Mouse (Mus musculus) liver, embryonic 11.5 days (tissue): ENCODE data around the gene Naaladl1. TPM values are rescaled to one million over a fixed set of nuclear protein-coding genes. Genes with fewer than 3 reads are reported as not detected.

Experiments used
- ATAC-seq: fragments of 200-750 bp; cut with Nextera tagmentation; replicated peaks from 2 replicates; pipeline ENCODE4 v1.8.0; 2017; ENCODE audit warnings: moderate number of reproducible peaks, mild to moderate bottlenecking, moderate TSS enrichment, moderate library complexity; ENCODE audit not compliant: low FRiP score
- DNase-seq: peaks from one replicate; pipeline ENCODE4 v3.0.0-alpha.2; 2017; ENCODE audit warnings: low spot score
- H3K27ac ChIP-seq: fragments of 300-500 bp; sonication (generic); 2 replicates; pipeline ENCODE4 v1.5.1; 2014; ENCODE audit warnings: mild to moderate bottlenecking, low read depth, low read length, control low read depth
- H3K27me3 ChIP-seq: fragments of 300-500 bp; sonication (generic); replicated peaks from 2 replicates; pipeline ENCODE4 v1.6.1; 2014; ENCODE audit warnings: low read length, mixed read lengths; ENCODE audit not compliant: control insufficient read depth, insufficient read depth
- H3K36me3 ChIP-seq: fragments of 300-500 bp; sonication (generic); 2 replicates; pipeline ENCODE4 v1.6.1; 2014; ENCODE audit warnings: mild to moderate bottlenecking, low read length, moderate library complexity, mixed read lengths; ENCODE audit not compliant: control insufficient read depth, insufficient read depth
- H3K4me1 ChIP-seq: fragments of 300-500 bp; sonication (generic); replicated peaks from 2 replicates; pipeline ENCODE4 v1.6.1; 2014; ENCODE audit warnings: low read length, mixed read lengths; ENCODE audit not compliant: control insufficient read depth, insufficient read depth
- H3K4me2 ChIP-seq: fragments of 300-500 bp; sonication (generic); 2 replicates; pipeline ENCODE4 v1.6.1; 2014; ENCODE audit warnings: mild to moderate bottlenecking, control low read depth, moderate library complexity
- H3K4me3 ChIP-seq: fragments of 300-500 bp; sonication (generic); 2 replicates; pipeline ENCODE4 v1.5.1; 2014; ENCODE audit warnings: low read depth, low read length, control low read depth
- H3K9ac ChIP-seq: fragments of 300-500 bp; sonication (generic); 2 replicates; pipeline ENCODE4 v1.6.1; 2014; ENCODE audit warnings: low read depth, low read length, control low read depth
- H3K9me3 ChIP-seq: fragments of 300-500 bp; sonication (generic); 2 replicates; pipeline ENCODE4 v1.6.1; 2016; ENCODE audit warnings: low read length, inconsistent platforms, mixed read lengths; ENCODE audit not compliant: control insufficient read depth
- WGBS: fragments of 180-500 bp; shearing (Covaris S2); extraction: QIAGEN DNeasy Blood & Tissue Kit; methylation state at CpG from one replicate; pipeline ENCODE4 v1.1.7; 2014; 5-methylcytosine and 5-hydroxymethylcytosine counted together
- polyA plus RNA-seq: library from polyadenylated mRNA; unstranded; fragments of >200 nt; fragmentation: Nextera tagmentation; extraction: Ambion mirVana; gene quantifications from 2 replicates; pipeline ENCODE4 v1.2.1, GENCODE M21; 2014

Naaladl1 gene
- polyA plus RNA-seq, 1 experiment from 2014 or later = 2.0 TPM

DNA sequence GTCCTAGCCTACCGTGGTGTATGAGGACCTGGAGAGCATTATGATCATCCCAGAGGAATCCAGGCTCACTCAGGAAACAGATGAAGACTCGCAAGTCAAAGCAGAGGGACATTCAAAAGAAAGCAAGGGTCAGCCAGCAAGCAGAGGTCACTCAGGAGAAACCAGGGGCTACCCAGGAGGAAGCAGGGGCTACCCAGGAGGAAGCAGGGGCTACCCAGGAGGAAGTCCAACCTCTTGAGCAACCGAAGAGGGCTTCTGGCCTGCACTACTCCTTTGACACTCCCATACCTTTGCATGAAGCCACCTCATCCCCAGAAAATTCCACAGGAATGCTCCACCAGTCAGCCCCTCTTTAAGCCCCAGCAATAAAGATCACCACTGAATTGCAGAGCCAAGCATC is 7.7 kb upstream of the Naaladl1 start:
- no peak for DNase-seq
- no peak overlapping the region for H3K27ac ChIP-seq
- 82% methylated on average over 3 of the region's 3 CpGs for WGBS
- no peak overlapping the region for H3K4me2 ChIP-seq
- H3K36me3 ChIP-seq = peaks cover 5% of the 10 kb centered on the region
- H3K9me3 ChIP-seq = no peaks in the 10 kb centered on the region
- H3K4me1 ChIP-seq = peaks cover 2% of the 10 kb centered on the region; the same call in 1 of the 2 replicates
- no peak overlapping the region for H3K9ac ChIP-seq
- H3K27me3 ChIP-seq = no peaks in the 10 kb centered on the region
- ATAC-seq = no peak
- H3K4me3 ChIP-seq = no peak overlapping the region

DNA sequence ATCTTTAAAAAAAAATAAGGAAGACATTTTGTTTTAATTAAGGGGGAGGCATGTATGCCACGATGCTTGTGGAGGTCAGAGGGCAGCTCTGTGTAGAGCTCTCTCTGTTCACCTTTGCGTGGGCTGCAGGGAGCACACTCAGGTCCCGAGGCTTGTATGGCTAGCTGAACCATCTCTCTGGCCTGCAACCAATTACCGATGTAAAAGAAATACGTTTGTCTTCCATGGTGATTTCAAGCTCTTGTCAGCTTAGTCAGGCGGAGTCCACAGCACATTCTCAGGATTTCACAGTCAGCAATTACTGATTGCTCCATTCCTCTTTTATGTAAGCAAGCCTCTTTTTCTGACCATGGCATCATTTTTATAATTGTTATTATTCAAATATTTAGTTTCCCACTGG is 4.4 kb upstream of the Naaladl1 start:
- H3K4me1 ChIP-seq = peaks cover 21% of the 10 kb centered on the region
- no peak overlapping the region for H3K4me3 ChIP-seq
- 75% methylated on average over 6 of the region's 6 CpGs for WGBS
- no peaks in the 10 kb centered on the region for H3K27me3 ChIP-seq
- DNase-seq (no peak), ATAC-seq (no peak)
- 0 out of 2 replicates have a peak, but pooled peaks cover 3% of the 10 kb centered on the region for H3K36me3 ChIP-seq
- H3K9me3 ChIP-seq = no peaks in the 10 kb centered on the region
- H3K27ac ChIP-seq = no peak overlapping the region
- no peak overlapping the region for H3K9ac ChIP-seq
- no peak overlapping the region for H3K4me2 ChIP-seq

DNA sequence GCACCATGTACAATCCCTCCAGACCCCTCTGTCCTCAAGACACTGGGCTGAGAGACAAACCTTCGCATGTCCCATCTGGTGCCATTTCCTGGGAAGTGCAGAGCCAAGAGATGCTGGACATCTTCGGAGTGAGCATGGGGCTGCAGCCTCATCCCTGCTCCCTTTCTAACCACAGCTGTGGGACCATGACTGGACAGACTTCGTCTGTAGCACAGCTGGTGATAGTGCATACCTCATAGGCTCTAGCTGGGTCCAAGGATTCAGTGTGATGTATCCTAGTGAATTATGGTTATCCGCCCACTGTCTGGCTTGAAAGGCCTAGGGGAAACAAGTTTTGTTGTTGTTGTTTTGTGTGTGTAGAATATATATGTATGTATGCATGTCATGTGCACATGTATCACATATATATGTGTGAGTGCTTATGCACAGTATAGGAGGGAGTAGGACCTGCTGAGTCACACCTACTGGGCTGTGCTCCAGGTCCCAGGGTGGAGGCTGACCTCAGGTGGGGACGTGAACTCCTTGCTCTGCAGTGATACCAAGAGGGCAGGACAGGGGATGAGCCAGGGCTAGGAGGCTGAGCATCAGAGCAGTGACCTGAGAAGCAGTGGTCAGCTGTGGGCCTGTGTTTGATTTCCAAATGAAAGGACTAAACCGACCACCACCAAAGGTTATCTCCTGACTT is 3.3 kb upstream of the Naaladl1 start:
- Histone ChIP-seq H3K27ac (no peak overlapping the region), H3K4me3 (no peak overlapping the region), H3K9ac (no peak overlapping the region), H3K36me3 (0 out of 2 replicates have a peak, but pooled peaks cover 3% of the 10 kb centered on the region), H3K27me3 (no peaks in the 10 kb centered on the region), H3K4me1 (peaks cover 21% of the 10 kb centered on the region), H3K9me3 (no peaks in the 10 kb centered on the region), H3K4me2 (no peak overlapping the region)
- DNase-seq (no peak), ATAC-seq (peak; percentile 67)
- WGBS = 77% methylated on average over 6 of the region's 6 CpGs

DNA sequence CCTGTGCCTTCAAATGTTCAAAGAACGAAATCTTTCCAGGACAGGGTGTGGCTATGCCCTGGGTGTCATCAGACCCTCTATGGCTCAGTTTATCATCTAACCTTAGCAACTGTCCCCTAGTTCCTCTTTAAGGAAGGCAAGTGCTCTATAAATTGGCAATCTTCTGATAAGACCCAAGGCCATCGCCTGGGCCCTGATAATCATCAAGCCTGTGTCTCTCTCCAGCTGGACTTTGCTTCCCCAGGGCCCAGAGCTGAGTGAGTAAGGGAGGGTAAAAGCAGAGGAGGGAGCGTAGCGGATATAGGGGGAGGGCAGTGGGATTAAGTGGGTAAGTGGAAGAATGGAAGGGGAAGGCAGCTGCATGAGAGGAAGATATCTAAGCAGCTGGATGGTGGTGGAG is 1.1 kb upstream of the Naaladl1 start:
- WGBS = 37% methylated on average over 4 of the region's 4 CpGs
- ATAC-seq = peak; percentile 29; the same call in 1 of the 2 replicates
- no peak overlapping the region for H3K4me3 ChIP-seq

DNA sequence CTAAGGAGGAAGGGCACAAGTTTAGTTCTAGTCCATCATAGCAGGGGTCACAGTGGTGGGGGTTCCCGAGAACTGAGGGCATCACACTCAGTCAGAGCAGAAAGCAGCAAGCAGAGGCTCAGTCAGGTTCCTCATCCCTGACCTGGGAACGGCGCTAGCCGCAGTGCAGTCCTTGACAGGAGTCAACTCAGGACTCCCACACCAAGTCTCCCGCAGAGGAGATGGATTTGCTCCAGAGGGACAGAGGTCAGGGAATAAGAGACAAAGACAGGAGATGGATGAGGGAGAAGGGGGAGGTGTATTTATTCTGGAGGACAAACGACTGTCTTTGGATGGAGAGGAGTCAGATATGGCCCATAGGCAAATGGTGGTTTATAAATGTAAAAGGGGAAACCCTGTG is 7.5 kb downstream of the Naaladl1 start:
- Histone ChIP-seq H3K4me1 (peaks cover 7% of the 10 kb centered on the region), H3K9ac (no peak overlapping the region), H3K27me3 (no peaks in the 10 kb centered on the region), H3K9me3 (no peaks in the 10 kb centered on the region), H3K27ac (no peak overlapping the region), H3K4me3 (no peak overlapping the region), H3K4me2 (no peak overlapping the region), H3K36me3 (peaks cover 14% of the 10 kb centered on the region; the same call in 1 of the 2 replicates)
- no peak for DNase-seq
- whole genome bisulfite sequencing = 66% methylated on average over 6 of the region's 6 CpGs
- ATAC-seq = no peak

More for the DNA sequence above, 1.1 kb upstream of the Naaladl1 start:
- Histone ChIP-seq H3K9me3 (no peaks in the 10 kb centered on the region), H3K36me3 (0 out of 2 replicates have a peak, but pooled peaks cover 3% of the 10 kb centered on the region), H3K4me1 (peaks cover 19% of the 10 kb centered on the region), H3K27me3 (no peaks in the 10 kb centered on the region), H3K27ac (no peak overlapping the region; the same call in 1 of the 2 replicates), H3K9ac (no peak overlapping the region; the same call in 1 of the 2 replicates), H3K4me2 (peak overlapping the region; percentile 26; the same call in 1 of the 2 replicates)
- DNase-seq = no peak

DNA sequence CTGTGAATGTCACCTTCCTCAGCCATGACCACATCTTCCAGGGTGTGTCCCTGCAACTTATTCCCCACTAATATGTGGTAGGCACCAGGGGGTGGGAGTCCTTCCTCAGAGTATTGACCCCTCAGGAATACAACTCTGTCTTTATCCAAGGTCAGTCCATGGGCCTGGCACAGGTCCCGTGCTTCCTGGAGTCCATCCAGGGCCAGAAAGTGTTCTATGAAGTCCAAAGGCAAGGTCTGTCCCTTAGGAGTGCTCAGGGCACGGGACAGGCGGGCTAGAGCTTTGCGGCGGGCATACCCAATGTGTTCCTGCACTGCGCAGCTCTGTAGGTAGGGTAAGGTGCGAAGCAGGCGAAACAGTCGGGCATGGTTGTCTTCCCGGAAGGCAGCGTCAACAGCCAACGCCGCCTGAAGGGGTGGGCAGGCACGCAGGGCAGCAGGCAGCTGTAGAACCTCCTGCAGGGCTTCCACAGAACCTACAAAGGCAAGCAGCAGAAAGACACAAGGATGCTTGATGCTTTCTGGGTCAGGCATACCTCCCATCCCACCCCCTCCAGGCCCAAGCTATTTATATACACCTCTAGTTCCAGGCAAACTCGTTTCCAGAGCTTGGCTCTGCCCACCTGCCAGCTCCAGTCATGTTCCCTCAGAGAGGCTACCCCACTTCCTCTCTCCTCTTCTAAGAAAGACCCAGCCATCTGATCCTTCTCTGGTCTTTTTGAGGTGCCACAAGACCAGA is 10.7 kb downstream of the Naaladl1 start:
- Histone ChIP-seq H3K4me2 (peak overlapping the region; percentile 85), H3K27ac (no peak overlapping the region), H3K4me1 (peaks cover 10% of the 10 kb centered on the region), H3K9ac (peak overlapping the region; percentile 93), H3K9me3 (no peaks in the 10 kb centered on the region), H3K4me3 (peak overlapping the region; percentile 82), H3K27me3 (no peaks in the 10 kb centered on the region), H3K36me3 (peaks cover 14% of the 10 kb centered on the region; the same call in 1 of the 2 replicates)
- WGBS = 91% methylated on average over 15 of the region's 15 CpGs
- DNase-seq (no peak), ATAC-seq (no peak)

DNA sequence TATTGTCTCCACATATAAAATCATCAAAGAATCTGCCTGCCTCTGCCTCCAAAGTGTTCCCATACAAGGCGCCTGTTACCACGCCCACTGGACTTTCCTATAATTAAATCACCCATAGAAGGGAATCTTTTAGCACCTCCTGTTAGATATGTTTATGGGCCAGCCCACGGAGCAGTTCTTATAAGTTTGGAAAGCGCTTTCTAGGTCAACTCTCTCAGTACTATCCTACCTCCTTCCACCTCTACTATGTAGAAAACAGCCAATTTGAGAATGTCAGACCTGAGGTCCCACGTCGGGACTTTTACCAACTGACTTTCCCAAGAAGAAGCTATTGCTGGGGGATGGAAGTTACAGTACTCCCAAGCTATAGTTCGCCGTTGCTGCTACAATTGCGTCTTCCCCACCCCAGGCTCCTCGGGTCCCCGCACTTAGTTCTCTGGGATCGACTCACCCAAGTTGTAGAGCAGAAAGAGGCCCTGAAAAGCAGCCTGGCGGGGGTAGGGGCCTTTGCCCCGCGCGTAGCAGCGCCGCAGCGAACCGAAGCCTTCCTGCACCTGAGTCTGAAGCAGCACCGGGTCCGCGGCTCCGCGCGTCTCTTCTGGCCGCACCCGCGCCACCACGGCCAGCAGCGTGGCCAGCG is 11.9 kb downstream of the Naaladl1 start:
- Histone ChIP-seq H3K27me3 (no peaks in the 10 kb centered on the region), H3K4me2 (peak overlapping the region; percentile 85), H3K4me3 (peak overlapping the region; percentile 82), H3K36me3 (peaks cover 14% of the 10 kb centered on the region; the same call in 1 of the 2 replicates), H3K4me1 (peaks cover 10% of the 10 kb centered on the region), H3K9me3 (no peaks in the 10 kb centered on the region), H3K27ac (peak overlapping the region; percentile 98), H3K9ac (peak overlapping the region; percentile 93)
- no peak for DNase-seq
- WGBS = 4% methylated on average over 32 of the region's 32 CpGs
- ATAC-seq = no peak

DNA sequence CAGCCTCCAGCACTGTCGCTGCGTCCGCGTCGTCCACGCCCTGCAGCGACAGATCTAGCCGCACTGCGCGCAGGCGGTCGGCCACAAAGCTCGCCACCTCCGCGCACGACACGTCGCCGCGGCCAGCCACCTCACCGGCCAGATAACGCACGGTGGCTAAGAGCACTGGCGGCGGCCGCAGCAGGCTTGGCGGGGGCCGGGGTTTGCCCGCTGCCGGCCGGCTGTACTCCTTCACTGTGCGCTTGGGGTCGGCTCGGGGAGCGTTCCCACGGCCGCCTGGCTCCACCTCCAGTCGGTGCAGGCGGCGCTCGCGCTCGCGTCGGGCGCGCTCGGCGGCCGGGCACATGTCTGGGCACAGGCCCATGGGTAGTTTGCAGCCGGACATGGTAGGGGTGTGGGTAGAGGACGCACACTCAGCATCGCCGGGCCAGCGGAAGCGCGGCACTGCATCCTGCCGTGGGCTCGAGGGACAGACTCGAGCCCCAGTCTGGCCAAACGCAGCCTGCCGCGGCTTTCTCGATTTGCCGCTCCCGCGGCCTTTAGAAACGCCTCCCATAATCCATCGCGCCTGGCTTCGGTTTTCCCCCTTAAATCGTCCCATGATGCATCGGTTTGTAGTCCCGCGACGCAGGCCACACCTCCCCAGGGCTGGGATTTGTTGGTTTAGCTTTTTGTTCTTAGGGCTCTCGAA is 12.5 kb downstream of the Naaladl1 start, which contains the start of gene Sac3d1:
Gene Sac3d1, minus strand, starts transcription at position 665 of the 691 bp plus-strand sequence.
- Histone ChIP-seq H3K27me3 (no peaks in the 10 kb centered on the region), H3K9me3 (no peaks in the 10 kb centered on the region), H3K4me1 (peaks cover 10% of the 10 kb centered on the region), H3K9ac (peak within 1 kb of the TSS; percentile 93), H3K4me3 (peak within 1 kb of the TSS; percentile 82), H3K27ac (peak within 1 kb of the TSS; percentile 98), H3K36me3 (peaks cover 14% of the 10 kb centered on the region; the same call in 1 of the 2 replicates), H3K4me2 (peak within 1 kb of the TSS; percentile 85)
- peak; percentile 87 for DNase-seq
- ATAC-seq = peak; percentile 83
- under 1% methylated on average over 77 of the region's 77 CpGs for WGBS
